Mouse (Mus musculus) liver, embryonic 14.5 days (tissue): Measurements from ENCODE around the gene Repin1. TPM values are rescaled to one million over a fixed set of nuclear protein-coding genes. Genes with fewer than 3 reads are reported as not detected.
A peak's percentile ranks its signal among the peaks of the same experiment; 100 is the strongest.

Experiments used
- ATAC-seq: fragments of 200-750 bp; cut with Nextera tagmentation; 2 replicates; pipeline ENCODE4 v1.8.0; 2017; ENCODE audit warnings: moderate number of reproducible peaks, mild to moderate bottlenecking, moderate library complexity; ENCODE audit not compliant: insufficient read depth
- DNase-seq, 3 experiments: peaks; one replicate each; pipeline ENCODE4 v3.0.0-alpha.2; 2012 to 2013; ENCODE audit warnings: low read depth in 3 of 3, low spot score in 3 of 3
- H3K27ac ChIP-seq: fragments of 300-500 bp; sonication (generic); 2 replicates; pipeline ENCODE4 v1.5.1; 2014; ENCODE audit warnings: moderate library complexity, mild to moderate bottlenecking, control low read depth, inconsistent platforms
- H3K27me3 ChIP-seq: fragments of 300-500 bp; sonication (generic); 2 replicates; pipeline ENCODE4 v1.6.1; 2014; ENCODE audit warnings: mild to moderate bottlenecking, low read length, moderate library complexity; ENCODE audit not compliant: control insufficient read depth, insufficient read depth
- H3K36me3 ChIP-seq: fragments of 300-500 bp; sonication (generic); replicated peaks from 2 replicates; pipeline ENCODE4 v1.6.1; 2014; ENCODE audit warnings: low read depth; ENCODE audit not compliant: control insufficient read depth, insufficient read depth
- H3K4me1 ChIP-seq, 2 experiments: fragments of 200-500 bp in 1 of 2; fragments of 300-500 bp in 1 of 2; sonication (generic) in 1 of 2; replicated peaks; 2 replicates each; pipeline ENCODE4 v1.6.1; 2012 to 2014; ENCODE audit warnings: antibody characterized with exemption in 1 of 2, inconsistent platforms in 1 of 2, low read length in 1 of 2; ENCODE audit not compliant: control insufficient read depth in 2 of 2, insufficient read depth in 2 of 2
- H3K4me2 ChIP-seq: fragments of 300-500 bp; sonication (generic); 2 replicates; pipeline ENCODE4 v1.6.1; 2014; ENCODE audit warnings: low read depth, mild to moderate bottlenecking, control low read depth, moderate library complexity
- H3K4me3 ChIP-seq, 2 experiments: fragments of 200-500 bp in 1 of 2; fragments of 300-500 bp in 1 of 2; sonication (generic) in 1 of 2; 2 replicates each; pipeline ENCODE4 v1.5.1; 2012 to 2014; ENCODE audit warnings: low read depth in 2 of 2, low read length in 2 of 2, mild to moderate bottlenecking in 2 of 2, control low read depth in 1 of 2, inconsistent platforms in 1 of 2, moderate library complexity in 1 of 2; ENCODE audit not compliant: insufficient read depth in 1 of 2
- H3K9ac ChIP-seq: fragments of 300-500 bp; sonication (generic); replicated peaks from 2 replicates; pipeline ENCODE4 v1.6.1; 2014; ENCODE audit warnings: mild to moderate bottlenecking, control low read depth, moderate library complexity
- H3K9me3 ChIP-seq: fragments of 300-500 bp; sonication (generic); 2 replicates; pipeline ENCODE4 v1.6.1; 2016; ENCODE audit warnings: low read length, mixed read lengths; ENCODE audit not compliant: control insufficient read depth
- CTCF ChIP-seq: IDR thresholded peaks from 2 replicates; pipeline ENCODE4 v1.5.1; 2016; ENCODE audit warnings: antibody characterized with exemption, low read depth, control low read depth
- EP300 ChIP-seq: IDR thresholded peaks from 2 replicates; pipeline ENCODE4 v1.6.1; 2016; ENCODE audit warnings: antibody characterized with exemption, low read depth
- WGBS: fragments of 180-500 bp; shearing (Covaris S2); extraction: QIAGEN DNeasy Blood & Tissue Kit; methylation state at CpG from one replicate; pipeline ENCODE4 v1.1.7; 2014; ENCODE audit not compliant: insufficient replicate concordance; 5-methylcytosine and 5-hydroxymethylcytosine counted together
- polyA plus RNA-seq, 2 experiments: library from polyadenylated mRNA; depleted of rRNA in 1 of 2; stranded (reverse) in 1 of 2; unstranded in 1 of 2; fragments of >200 nt; fragmentation: Nextera tagmentation in 1 of 2; extraction: Ambion mirVana in 1 of 2; gene quantifications; 2 replicates each; pipeline versions ENCODE4 v1.2.1 to v1.2.3; 2012 to 2014

The Repin1 gene
- polyA plus RNA-seq, 2 experiments, result 6.3 to 7.1 TPM

GRCm38 (mm10) chr6:48626464-48626863 lies 32.8 kb downstream of the Repin1 start, which contains the start of gene AI854703:
TSS of gene AI854703 (plus strand) at chr6:48626764.
- Histone ChIP-seq H3K4me3 (peak within 1 kb of the TSS; percentile 32 to 44), H3K9me3 (no peaks in the 10 kb centered on the region), H3K4me2 (peak within 1 kb of the TSS; percentile 64), H3K4me1 (no peaks in the 10 kb centered on the region), H3K9ac (no peak within 1 kb of the TSS), H3K36me3 (no peaks in the 10 kb centered on the region), H3K27ac (no peak within 1 kb of the TSS), H3K27me3 (peaks cover 10% of the 10 kb centered on the region)
- DNase-seq (no peak), ATAC-seq (no peak)
- 48% methylated on average over 8 of the region's 8 CpGs for WGBS
- TF ChIP-seq CTCF (no peak), EP300 (no peak)

GRCm38 (mm10) chr6:48626984-48627383 lies 33.3 kb downstream of the Repin1 start:
- no peaks in the 10 kb centered on the region for H3K36me3 ChIP-seq
- H3K9me3 ChIP-seq, result no peaks in the 10 kb centered on the region
- peak overlapping the region; percentile 64 for H3K4me2 ChIP-seq
- DNase-seq, result no peak
- no peaks in the 10 kb centered on the region for H3K4me1 ChIP-seq
- under 1% methylated on average over 32 of the region's 32 CpGs for WGBS
- H3K27ac ChIP-seq, result no peak overlapping the region
- H3K4me3 ChIP-seq, result peak overlapping the region; percentile 32 to 44
- no peak overlapping the region for H3K9ac ChIP-seq
- ATAC-seq, result no peak
- H3K27me3 ChIP-seq, result peaks cover 10% of the 10 kb centered on the region
- no peak for TF ChIP-seq EP300
- TF ChIP-seq CTCF, result peak; percentile 15; the same call in 1 of the 2 replicates

- peak overlapping the region; percentile 64 for H3K4me2 ChIP-seq
- H3K27me3 ChIP-seq, result peaks cover 10% of the 10 kb centered on the region
- DNase-seq (no peak), ATAC-seq (no peak)
- no peaks in the 10 kb centered on the region for H3K9me3 ChIP-seq
- no peaks in the 10 kb centered on the region for H3K36me3 ChIP-seq
- peak overlapping the region in 1 of 2 experiments; percentile 32; a peak in 2 of 4 replicates for H3K4me3 ChIP-seq
- no peak overlapping the region for H3K27ac ChIP-seq
- 4% methylated on average over 7 of the region's 7 CpGs for WGBS
- H3K9ac ChIP-seq, result no peak overlapping the region
- no peak for TF ChIP-seq EP300
- TF ChIP-seq CTCF, result no peak
- no peaks in the 10 kb centered on the region for H3K4me1 ChIP-seq
These were observed 33.8 kb downstream of the Repin1 start for GRCm38 (mm10) chr6:48627511-48627924.

GRCm38 (mm10) chr6:48628377-48628776 lies 34.7 kb downstream of the Repin1 start:
- Histone ChIP-seq H3K9ac (no peak overlapping the region), H3K27ac (no peak overlapping the region), H3K36me3 (no peaks in the 10 kb centered on the region), H3K9me3 (no peaks in the 10 kb centered on the region), H3K4me2 (no peak overlapping the region), H3K27me3 (peaks cover 10% of the 10 kb centered on the region), H3K4me3 (no peak overlapping the region), H3K4me1 (no peaks in the 10 kb centered on the region)
- 52% methylated on average over 3 of the region's 3 CpGs for WGBS
- no peak for ATAC-seq
- DNase-seq, result no peak
- TF ChIP-seq EP300 (no peak), CTCF (no peak)

GRCm38 (mm10) chr6:48628808-48629660 lies 35.4 kb downstream of the Repin1 start:
- Histone ChIP-seq H3K27me3 (peaks cover 10% of the 10 kb centered on the region), H3K9me3 (no peaks in the 10 kb centered on the region), H3K27ac (no peak overlapping the region), H3K4me1 (no peaks in the 10 kb centered on the region), H3K4me2 (peak overlapping the region; percentile 55), H3K9ac (no peak overlapping the region), H3K4me3 (peak overlapping the region in 1 of 2 experiments; percentile 34; a peak in 3 of 4 replicates), H3K36me3 (no peaks in the 10 kb centered on the region)
- ATAC-seq (no peak), DNase-seq (no peak)
- WGBS, result 11% methylated on average over 54 of the region's 54 CpGs
- TF ChIP-seq EP300 (no peak), CTCF (no peak)
